Mouse (Mus musculus) olfactory bulb, adult 2 months (tissue): ENCODE measurements around the gene 4933416C03Rik.

Experiments
- CTCF ChIP-seq: fragments of 200-500 bp; IDR thresholded peaks from 2 replicates; pipeline ENCODE4 v1.5.1; 2012; ENCODE audit warnings: low read depth, mild to moderate bottlenecking, low read length, moderate library complexity; ENCODE audit not compliant: insufficient read depth
- POLR2A ChIP-seq: fragments of 200-500 bp; IDR thresholded peaks from 2 replicates; pipeline ENCODE4 v1.6.1; 2012; ENCODE audit warnings: mild to moderate bottlenecking, low read depth, low read length, moderate library complexity; ENCODE audit not compliant: insufficient read depth

DNA sequence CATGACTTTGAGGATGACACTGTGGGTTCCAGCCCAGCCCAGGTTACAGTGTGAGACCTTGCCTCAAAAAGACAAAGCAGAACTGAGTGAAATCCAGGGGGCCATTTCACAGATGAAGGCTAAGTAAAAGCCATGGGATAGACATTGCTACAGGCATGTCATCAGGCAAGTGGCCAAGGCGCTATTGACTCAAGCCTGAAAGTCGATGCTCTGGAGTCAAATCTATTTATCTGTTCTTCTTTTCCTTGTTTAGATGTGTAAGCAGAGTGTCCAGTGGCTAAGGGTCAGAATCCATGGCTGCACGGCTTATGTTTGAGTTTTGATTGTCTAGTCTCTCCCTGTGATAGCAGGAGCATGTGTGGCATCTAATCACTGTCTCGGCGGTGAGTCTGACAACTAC is 35.1 kb downstream of the 4933416C03Rik start:
- no peak for TF ChIP-seq CTCF
- TF ChIP-seq POLR2A, result no peak
